Mouse (Mus musculus) limb, embryonic 14.5 days (tissue): Measurements from ENCODE around the gene Neurod2. TPM values are rescaled to one million over a fixed set of nuclear protein-coding genes. Genes with fewer than 3 reads are reported as not detected.

Experiments used
- ATAC-seq: fragments of 200-750 bp; cut with Nextera tagmentation; 2 replicates; pipeline ENCODE4 v1.8.0; 2017; ENCODE audit warnings: low read depth, moderate number of reproducible peaks, moderate TSS enrichment; ENCODE audit not compliant: low FRiP score
- DNase-seq: peaks from one replicate; pipeline ENCODE4 v3.0.0-alpha.2; 2015; ENCODE audit warnings: low spot score
- H3K27ac ChIP-seq: fragments of 300-500 bp; sonication (generic); replicated peaks from 2 replicates; pipeline ENCODE4 v1.5.1; 2014; ENCODE audit warnings: low read depth, mild to moderate bottlenecking, low read length, moderate library complexity, mixed read lengths
- H3K27me3 ChIP-seq: fragments of 300-500 bp; sonication (generic); 2 replicates; pipeline ENCODE4 v1.6.1; 2014; ENCODE audit warnings: low read length, mixed read lengths; ENCODE audit not compliant: control insufficient read depth, insufficient read depth
- H3K36me3 ChIP-seq: fragments of 300-500 bp; sonication (generic); 2 replicates; pipeline ENCODE4 v1.6.1; 2014; ENCODE audit warnings: mild to moderate bottlenecking, low read length, moderate library complexity, mixed read lengths; ENCODE audit not compliant: control insufficient read depth, insufficient read depth
- H3K4me1 ChIP-seq: fragments of 300-500 bp; sonication (generic); 2 replicates; pipeline ENCODE4 v1.6.1; 2014; ENCODE audit warnings: antibody characterized with exemption, low read length, mixed read lengths; ENCODE audit not compliant: control insufficient read depth, insufficient read depth
- H3K4me2 ChIP-seq: fragments of 300-500 bp; sonication (generic); replicated peaks from 2 replicates; pipeline ENCODE4 v1.6.1; 2014; ENCODE audit warnings: low read depth, mild to moderate bottlenecking, low read length, moderate library complexity; ENCODE audit not compliant: severe bottlenecking
- H3K4me3 ChIP-seq: fragments of 300-500 bp; sonication (generic); replicated peaks from 2 replicates; pipeline ENCODE4 v1.5.1; 2014; ENCODE audit warnings: low read length
- H3K9ac ChIP-seq: fragments of 300-500 bp; sonication (generic); 2 replicates; pipeline ENCODE4 v1.6.1; 2014; ENCODE audit warnings: mild to moderate bottlenecking, low read depth, low read length, moderate library complexity; ENCODE audit not compliant: severe bottlenecking
- H3K9me3 ChIP-seq: fragments of 300-500 bp; sonication (generic); 2 replicates; pipeline ENCODE4 v1.6.1; 2016; ENCODE audit warnings: low read length; ENCODE audit not compliant: control insufficient read depth
- POLR2A ChIP-seq: fragments of 200-500 bp; IDR thresholded peaks from 2 replicates; pipeline ENCODE4 v1.8.0; 2012; ENCODE audit warnings: inconsistent platforms, mild to moderate bottlenecking, moderate library complexity, borderline replicate concordance; ENCODE audit not compliant: insufficient read depth, insufficient read length; ENCODE audit errors: extremely low read depth
- WGBS: fragments of 180-500 bp; shearing (Covaris S2); extraction: QIAGEN DNeasy Blood & Tissue Kit; methylation state at CpG from one replicate; pipeline ENCODE4 v1.1.7; 2014; 5-methylcytosine and 5-hydroxymethylcytosine counted together
- polyA plus RNA-seq, 2 experiments: library from polyadenylated mRNA; depleted of rRNA in 1 of 2; stranded (reverse) in 1 of 2; unstranded in 1 of 2; fragments of >200 nt; fragmentation: Nextera tagmentation in 1 of 2; extraction: Ambion mirVana in 1 of 2; gene quantifications; 2 replicates each; pipeline versions ENCODE4 v1.2.1 to v1.2.3; 2012 to 2014

The Neurod2 gene
- polyA plus RNA-seq, 2 experiments = 0.52 TPM; not detected in 1

DNA sequence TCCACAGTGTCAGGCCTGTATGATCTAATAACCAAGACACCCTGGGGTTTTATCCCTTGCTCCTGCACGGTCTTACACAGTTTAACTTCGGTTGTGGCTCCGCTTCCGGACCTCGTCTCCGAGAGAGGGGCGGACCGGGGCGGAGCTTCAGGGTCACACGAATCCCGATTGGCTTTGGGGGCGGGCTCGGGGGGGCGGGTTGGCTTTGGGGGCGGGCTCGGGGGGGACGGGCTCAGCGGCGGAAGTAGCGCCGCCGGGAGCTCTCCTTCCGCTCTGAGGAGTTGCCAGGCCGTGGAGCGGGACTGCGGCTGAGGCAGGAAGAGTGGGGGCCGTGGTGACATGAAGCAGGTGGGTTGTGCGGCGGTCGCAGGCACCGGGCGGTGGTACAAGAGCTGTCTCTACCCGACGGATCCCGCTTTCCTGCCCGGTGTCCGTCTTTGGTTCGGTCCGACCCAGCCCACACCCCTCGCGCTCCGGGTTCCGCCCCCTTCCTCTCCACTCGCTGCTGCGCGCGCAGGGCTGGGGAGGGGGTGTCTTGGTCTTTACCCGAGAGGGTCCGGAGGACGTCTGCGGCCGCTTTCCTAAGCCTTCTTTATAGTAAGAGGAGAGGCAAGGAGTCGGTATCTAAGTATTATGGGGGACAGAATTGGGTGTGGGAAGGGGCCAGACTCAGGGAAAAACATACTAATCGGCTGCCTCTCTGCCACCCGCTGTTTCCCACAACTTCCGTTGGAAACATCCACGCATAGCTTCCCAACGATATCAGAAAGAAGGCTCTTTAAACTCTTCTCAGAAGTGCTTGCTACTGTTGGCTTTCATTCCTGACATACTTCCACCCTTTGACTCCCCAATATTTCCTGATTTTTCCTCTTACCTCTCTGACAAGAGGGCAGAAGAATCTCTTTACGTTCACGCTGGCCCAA, 29.0 kb upstream of the Neurod2 start, which contains the start of gene Stard3:
TSS of gene Stard3 (plus strand) at position 208 of the 923 bp plus-strand sequence.
- H3K4me1 ChIP-seq = peaks cover 19% of the 10 kb centered on the region
- H3K36me3 ChIP-seq = no peaks in the 10 kb centered on the region
- no peaks in the 10 kb centered on the region for H3K9me3 ChIP-seq
- peak; percentile 36; the same call in 1 of the 2 replicates for TF ChIP-seq POLR2A
- no peaks in the 10 kb centered on the region for H3K27me3 ChIP-seq
- peak; percentile 87 for DNase-seq
- H3K27ac ChIP-seq = peak within 1 kb of the TSS; percentile 82
- peak; percentile 93 for ATAC-seq
- peak within 1 kb of the TSS; percentile 69 for H3K4me3 ChIP-seq
- peak within 1 kb of the TSS; percentile 74 for H3K4me2 ChIP-seq
- H3K9ac ChIP-seq = peak within 1 kb of the TSS; percentile 73
- under 1% methylated on average over 42 of the region's 60 CpGs for WGBS

DNA sequence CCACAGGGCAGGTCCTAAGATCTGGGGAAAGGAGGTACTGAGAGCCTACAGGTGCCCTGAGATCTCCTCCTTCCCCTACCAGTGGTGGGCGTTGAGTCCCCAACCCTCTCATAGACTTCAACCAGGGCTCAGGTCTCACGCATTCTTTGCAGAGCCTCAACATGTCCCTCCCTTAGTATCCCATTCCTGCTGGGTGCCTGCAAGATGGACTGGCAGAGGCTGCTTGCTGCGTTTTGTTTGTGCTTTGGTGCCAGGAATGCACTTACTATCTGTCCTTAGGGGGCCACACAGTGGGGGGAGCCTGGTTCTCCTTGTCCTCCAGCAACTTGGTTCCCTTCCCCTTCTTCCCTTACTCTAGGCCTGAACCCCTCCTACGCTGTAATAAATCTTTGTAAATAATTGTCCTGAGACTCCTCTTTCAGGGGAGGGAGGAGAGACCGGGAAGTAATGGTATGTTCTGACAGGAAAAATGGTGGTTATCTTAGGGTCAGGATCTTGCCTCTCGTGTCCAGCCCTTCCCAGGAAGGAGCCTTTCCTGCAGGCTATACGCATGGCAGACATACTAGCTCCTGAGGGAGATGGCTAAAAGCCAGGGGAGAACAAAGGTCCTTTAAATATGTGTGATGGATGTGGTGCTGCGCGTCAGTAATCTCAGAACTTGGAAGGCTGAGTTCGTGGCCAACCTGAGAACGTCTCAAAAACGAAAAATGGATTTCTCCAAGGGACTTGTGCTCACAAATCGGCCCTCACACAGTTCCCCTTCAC, 28.1 kb upstream of the Neurod2 start:
- peak overlapping the region; percentile 43 for H3K9ac ChIP-seq
- no peak for TF ChIP-seq POLR2A

DNA sequence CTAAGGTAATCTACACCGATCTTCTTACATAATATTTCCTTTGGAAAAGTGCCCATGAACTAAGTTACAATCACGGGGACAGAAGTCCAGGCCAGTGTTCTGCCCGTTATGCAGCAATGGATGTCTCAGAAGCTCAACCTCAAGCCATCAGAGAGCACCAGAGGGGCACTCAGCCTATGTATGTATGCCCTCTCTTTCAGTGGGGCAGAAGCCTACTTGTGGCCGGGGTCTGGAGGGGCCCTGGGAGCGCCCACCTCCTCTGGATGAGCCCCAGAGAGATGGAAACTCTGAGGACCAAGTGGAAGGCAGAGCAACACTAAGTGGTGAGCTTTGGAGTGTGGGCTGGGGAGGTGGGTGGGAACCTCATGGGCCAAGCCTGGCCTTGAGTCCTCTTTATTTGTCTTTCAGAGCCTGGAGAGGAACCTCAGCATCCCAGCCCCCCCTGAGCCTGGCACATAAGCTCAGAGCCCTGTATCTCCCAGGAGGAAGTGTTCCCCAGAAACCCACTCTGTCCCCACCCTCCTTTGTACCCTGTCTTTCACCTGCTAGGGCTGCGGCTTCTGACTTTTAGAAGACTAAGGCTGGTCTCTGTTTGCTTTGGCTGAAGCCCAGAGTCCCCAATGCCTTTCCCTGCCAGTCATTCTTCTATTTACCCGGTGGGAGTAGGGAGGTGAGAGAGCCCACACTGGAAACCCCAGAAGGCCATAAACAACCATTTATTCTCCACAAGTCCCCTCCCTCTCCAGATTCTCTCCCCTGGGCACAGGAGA, 27.4 kb upstream of the Neurod2 start:
- Histone ChIP-seq H3K9ac (no peak overlapping the region), H3K4me1 (peaks cover 19% of the 10 kb centered on the region), H3K4me2 (no peak overlapping the region), H3K27me3 (0 out of 2 replicates have a peak, but pooled peaks cover 6% of the 10 kb centered on the region), H3K36me3 (no peaks in the 10 kb centered on the region), H3K9me3 (no peaks in the 10 kb centered on the region), H3K27ac (no peak overlapping the region), H3K4me3 (no peak overlapping the region)
- DNase-seq (no peak), ATAC-seq (no peak)
- no peak for TF ChIP-seq POLR2A
- WGBS = 72% methylated on average over 7 of the region's 7 CpGs

More for the DNA sequence above, 28.1 kb upstream of the Neurod2 start:
- 10% methylated on average over 13 of the region's 13 CpGs for WGBS
- Histone ChIP-seq H3K27me3 (no peaks in the 10 kb centered on the region), H3K4me2 (peak overlapping the region; percentile 74), H3K36me3 (no peaks in the 10 kb centered on the region), H3K4me1 (peaks cover 19% of the 10 kb centered on the region), H3K9me3 (no peaks in the 10 kb centered on the region), H3K4me3 (peak overlapping the region; percentile 69), H3K27ac (peak overlapping the region; percentile 58)
- DNase-seq = peak; percentile 16
- ATAC-seq = 0 out of 2 replicates have a peak, but pooled peaks have one; percentile 3

DNA sequence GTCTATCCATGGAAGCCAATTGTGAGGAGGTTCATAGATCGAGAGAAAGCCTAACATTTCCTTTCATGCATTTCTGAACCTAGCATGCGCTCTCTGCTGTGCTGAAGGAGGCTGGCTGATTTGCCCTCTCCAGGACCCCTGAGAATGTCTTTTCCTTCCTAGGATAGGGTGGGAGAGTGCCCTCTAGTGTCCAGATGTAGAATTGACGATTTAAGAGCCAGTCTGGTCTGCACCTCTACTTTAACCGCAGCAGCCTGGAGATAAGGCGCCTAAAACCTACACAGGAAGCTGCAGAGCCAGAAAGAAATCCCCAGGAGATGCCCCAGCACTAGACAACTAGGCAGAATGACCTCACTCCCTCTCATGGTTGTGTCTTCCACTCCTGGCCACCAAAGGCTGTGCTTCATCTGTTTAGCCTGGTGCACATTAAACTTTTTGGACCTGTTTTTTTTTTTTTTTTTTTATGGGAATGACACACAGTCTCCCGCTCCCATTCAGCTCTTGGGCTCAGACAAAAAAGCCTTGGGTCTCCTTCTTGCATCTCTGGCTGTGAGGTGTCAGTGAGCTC, 26.4 kb upstream of the Neurod2 start:
- no peak overlapping the region for H3K27ac ChIP-seq
- H3K4me1 ChIP-seq = peaks cover 19% of the 10 kb centered on the region
- H3K9ac ChIP-seq = no peak overlapping the region
- peaks cover 16% of the 10 kb centered on the region for H3K27me3 ChIP-seq
- H3K36me3 ChIP-seq = no peaks in the 10 kb centered on the region
- DNase-seq (peak; percentile 80), ATAC-seq (no peak)
- no peak overlapping the region for H3K4me2 ChIP-seq
- TF ChIP-seq POLR2A = no peak
- WGBS = 11% methylated on average over 6 of the region's 6 CpGs
- H3K9me3 ChIP-seq = no peaks in the 10 kb centered on the region
- H3K4me3 ChIP-seq = no peak overlapping the region
